Mouse (Mus musculus): Measurements from ENCODE around the gene Gm1043. TPM values are rescaled to one million over a fixed set of nuclear protein-coding genes. Genes with fewer than 3 reads are reported as not detected.
A peak's percentile ranks its signal among the peaks of the same experiment; 100 is the strongest.

The Gm1043 gene
- 1 to 10 TPM; 1.3 to 1.4 TPM for polyA plus RNA-seq (2017; shearing (Covaris generic))

- no peak for ATAC-seq
These were observed at the start of gene Gm1043 for GRCm38 (mm10) chr5:37085241-37085640. Gene Gm1043 (plus strand): TSS chr5:37085370.

- ATAC-seq: no peak
These were observed 49.3 kb upstream of the Gm1043 start for GRCm38 (mm10) chr5:37035896-37036295.

- ATAC-seq: peak; percentile 38
These were observed 48.3 kb upstream of the Gm1043 start for GRCm38 (mm10) chr5:37036884-37037283.

- no peak for ATAC-seq
These were observed 45.3 kb upstream of the Gm1043 start for GRCm38 (mm10) chr5:37039908-37040307.

- ATAC-seq: no peak
These were observed 44.5 kb upstream of the Gm1043 start for GRCm38 (mm10) chr5:37040711-37041110.

- ATAC-seq: no peak
These were observed 43.5 kb upstream of the Gm1043 start for GRCm38 (mm10) chr5:37041651-37042050.

GRCm38 (mm10) chr5:37042934-37043333 lies 42.2 kb upstream of the Gm1043 start:
- no peak for ATAC-seq

- ATAC-seq: peak; percentile 79
These were observed 40.4 kb upstream of the Gm1043 start for GRCm38 (mm10) chr5:37044793-37045192.

GRCm38 (mm10) chr5:37045582-37045981 lies 39.6 kb upstream of the Gm1043 start:
- ATAC-seq: no peak

GRCm38 (mm10) chr5:37046791-37047190 lies 38.4 kb upstream of the Gm1043 start:
- no peak for ATAC-seq

- peak; percentile 43 for ATAC-seq
These were observed 37.8 kb upstream of the Gm1043 start for GRCm38 (mm10) chr5:37047206-37047915.

GRCm38 (mm10) chr5:37047992-37048391 lies 37.2 kb upstream of the Gm1043 start:
- ATAC-seq: peak; percentile 9

- ATAC-seq: no peak
These were observed 36.1 kb upstream of the Gm1043 start for GRCm38 (mm10) chr5:37049111-37049510.

GRCm38 (mm10) chr5:37050521-37051373 lies 34.4 kb upstream of the Gm1043 start:
- ATAC-seq: peak; percentile 8

- ATAC-seq: peak; percentile 57
These were observed 33.6 kb upstream of the Gm1043 start for GRCm38 (mm10) chr5:37051374-37052100.

- no peak for ATAC-seq
These were observed 32.3 kb upstream of the Gm1043 start for GRCm38 (mm10) chr5:37052846-37053245.

GRCm38 (mm10) chr5:37055789-37056188 lies 29.4 kb upstream of the Gm1043 start:
- no peak for ATAC-seq

GRCm38 (mm10) chr5:37056471-37056870 lies 28.7 kb upstream of the Gm1043 start:
- peak; percentile 49 for ATAC-seq

- no peak for ATAC-seq
These were observed 23.6 kb upstream of the Gm1043 start for GRCm38 (mm10) chr5:37061612-37062011.

- no peak for ATAC-seq
These were observed 20.4 kb upstream of the Gm1043 start for GRCm38 (mm10) chr5:37064454-37065449.

- peak; percentile 98 for ATAC-seq
These were observed 18.2 kb upstream of the Gm1043 start for GRCm38 (mm10) chr5:37066703-37067568.

Measured in activated CD4-positive, CD25-positive, alpha-beta regulatory T cell, adult 4 months (primary cell).